Comparison of ENCODE assay signal across 24 mouse cellular contexts in genomic region chr10:78666696-78667095, GRCm38 (mm10). TPM values are rescaled to one million over a fixed set of nuclear protein-coding genes. Genes with fewer than 3 reads are reported as not detected.
DNase-seq lines count a peak whose midpoint lies in the region; TF ChIP-seq lines count a peak whose summit lies in the region.
"Not testable (repeated sequence)": the region's sequence is repeated elsewhere in the genome, so short reads cannot be mapped to it uniquely, and the experiment has no call there.
"Had no signal": no experiment of that assay in that cellular context is flagged by ENCODE, and none has a peak within 500 bp of the region (broad histone marks: within the 10 kb centered on the region; RNA-seq: fewer than 3 reads in every experiment).

No protein-coding gene starts in this region.

- not testable (repeated sequence) for TF ChIP-seq EP300 in ES-Bruce4 (IDR thresholded peaks at IDR 0.05; ENCODE audit: insufficient read depth, low read depth, low read length)

- not testable (repeated sequence) for TF ChIP-seq POLR2A in ES-Bruce4 (IDR thresholded peaks at IDR 0.05; ENCODE audit: insufficient read depth, low read length); embryonic fibroblast, embryonic 13.5 days (IDR thresholded peaks at IDR 0.05; ENCODE audit: low read depth, low read length)

- not testable (repeated sequence) for TF ChIP-seq CTCF in ES-Bruce4 (IDR thresholded peaks at IDR 0.05; ENCODE audit: low read depth, low read length); embryonic fibroblast, embryonic 13.5 days (IDR thresholded peaks at IDR 0.05; ENCODE audit: borderline replicate concordance, insufficient read depth, low read length)

- H3K4me1 ChIP-seq in ES-Bruce4 (ENCODE audit: control insufficient read depth, insufficient read depth, low read length); ES-E14 (ENCODE audit: control insufficient read depth in 2 of 2, insufficient read depth in 2 of 2, low read length in 2 of 2, poor library complexity in 1 of 2); embryonic fibroblast, embryonic 13.5 days (ENCODE audit: control insufficient read depth, insufficient read depth, low read length): not testable (repeated sequence)

- H3K36me3 ChIP-seq in ES-Bruce4 (ENCODE audit: control insufficient read depth, insufficient read depth, low read length, poor library complexity, severe bottlenecking); ES-E14 (ENCODE audit: control insufficient read depth, insufficient read depth, low read length, poor library complexity, severe bottlenecking): not testable (repeated sequence)

- H3K27me3 ChIP-seq in ES-Bruce4 (ENCODE audit: control insufficient read depth, insufficient read depth, low read length, poor library complexity, severe bottlenecking), result not testable (repeated sequence)

- in situ Hi-C loops in ES-E14 (cut with MboI; ENCODE audit: low sequenced_read_pairs in 2 of 2, unreplicated experiment in 2 of 2), result not testable (repeated sequence)

- not testable (repeated sequence) for H3K4me3 ChIP-seq in ES-Bruce4 (ENCODE audit: low read depth, low read length); ES-E14 (ENCODE audit: insufficient read depth in 1 of 2, low read depth in 1 of 2, low read length in 2 of 2, poor library complexity in 1 of 2, severe bottlenecking in 1 of 2); embryonic fibroblast, embryonic 13.5 days (ENCODE audit: insufficient read depth, low read length)

- H3K9ac ChIP-seq in ES-Bruce4 (ENCODE audit: low read depth, poor library complexity, severe bottlenecking); ES-E14 (ENCODE audit: insufficient read depth, low read depth, low read length, poor library complexity, severe bottlenecking): not testable (repeated sequence)

- DNase-seq in ES-CJ7 (ENCODE audit: low read depth, low spot score) (peak; percentile 9), R1 (ENCODE audit: low read depth, low spot score) (peak; percentile 55), ZHBTc4 (ENCODE audit: low read depth, low spot score) (peak; percentile 14)
- DNase-seq in ES-E14 (ENCODE audit: low read depth, low spot score), result not testable (repeated sequence)
- peak; percentile 55 for DNase-seq in heart, adult 11 months

- 0 out of 2 replicates have a peak overlapping the region, but pooled peaks have one; percentile 33 for H3K27ac ChIP-seq in ES-Bruce4 (ENCODE audit: insufficient read depth, low read length)
- not testable (repeated sequence) for H3K27ac ChIP-seq in ES-E14 (ENCODE audit: insufficient read depth, low read depth, low read length, poor library complexity, severe bottlenecking)
- H3K27ac ChIP-seq in embryonic fibroblast, embryonic 13.5 days (ENCODE audit: insufficient read depth, low read length), result peak overlapping the region; percentile 78

- H3K9me3 ChIP-seq in ES-Bruce4 (replicated peaks; ENCODE audit: control insufficient read depth, insufficient read depth, low read length, poor library complexity, severe bottlenecking); ES-E14 (ENCODE audit: control insufficient read depth, insufficient read depth, low read depth, low read length): not testable (repeated sequence)

TF ChIP-seq in ES-E14, 5 proteins besides CTCF, POLR2A, EP300 and RAD21:
- peak; percentile 60 for TF ChIP-seq MAFK (IDR thresholded peaks at IDR 0.05; ENCODE audit: insufficient read depth, low read depth, low read length)

RNA-seq across cellular contexts. Expression of gene Olfr1357, which starts 48.8 kb away (rescaled TPM):
- not detected in 2 replicates for polyA plus RNA-seq in ES-Bruce4 (2011; ENCODE audit: insufficient read depth, insufficient read length, low read depth, missing spikeins)
- not detected in 2 replicates for total RNA-seq in ES-E14 (2012; rRNA removed)
- not detected in 2 replicates for polyA plus RNA-seq in embryonic fibroblast, embryonic 13.5 days (2011; ENCODE audit: insufficient read length, low read depth, missing spikeins)
- total RNA-seq: adrenal gland, adult 18-20 months; adrenal gland, adult 2 months; adrenal gland, adult 8-10 months; adrenal gland, postnatal 10 days; adrenal gland, postnatal 14 days; adrenal gland, postnatal 25 days; adrenal gland, postnatal 36 days; adrenal gland, postnatal 4 days; CH12.LX; MEL had no signal
- polyA plus RNA-seq: activated CD4-positive, CD25-positive, alpha-beta regulatory T cell, adult 4 months; adrenal gland, adult 2 months; brain, embryonic 14.5 days; C2C12; CD4-positive, CD25-positive, alpha-beta regulatory T cell, adult 4 months; cerebellum, adult 2 months; G1E; Patski had no signal

RNA-seq across cellular contexts. Expression of gene Casp14, which starts 51.4 kb away (rescaled TPM):
- polyA plus RNA-seq in ES-Bruce4 (2011; ENCODE audit: insufficient read depth, insufficient read length, low read depth, missing spikeins), result not detected in 2 replicates
- total RNA-seq in ES-E14 (2012; rRNA removed), result 0.13 and 0.16 TPM in 2 replicates
- 0.35 and 0.63 TPM in 2 replicates for polyA plus RNA-seq in embryonic fibroblast, embryonic 13.5 days (2011; ENCODE audit: insufficient read length, low read depth, missing spikeins)
- total RNA-seq: adrenal gland, adult 18-20 months; adrenal gland, adult 2 months; adrenal gland, adult 8-10 months; adrenal gland, postnatal 10 days; adrenal gland, postnatal 14 days; adrenal gland, postnatal 25 days; adrenal gland, postnatal 36 days; adrenal gland, postnatal 4 days; CH12.LX; G1E; MEL had no signal
- polyA plus RNA-seq: activated CD4-positive, CD25-positive, alpha-beta regulatory T cell, adult 4 months; adrenal gland, adult 2 months; C2C12; CD4-positive, CD25-positive, alpha-beta regulatory T cell, adult 4 months; cerebellum, adult 2 months; G1E had no signal
